Mouse (Mus musculus): ENCODE measurements around the gene Bysl. TPM values are rescaled to one million over a fixed set of nuclear protein-coding genes. Genes with fewer than 3 reads are reported as not detected.
A peak's percentile ranks its signal among the peaks of the same experiment; 100 is the strongest.
"Not testable (repeated sequence)": the region's sequence is repeated elsewhere in the genome, so short reads cannot be mapped to it uniquely, and the experiment has no call there.

The Bysl gene
- polyA plus RNA-seq (2015; fragmentation: Nextera tagmentation; extraction: Ambion mirVana): 7.7 and 8.2 TPM in 2 replicates

DNA sequence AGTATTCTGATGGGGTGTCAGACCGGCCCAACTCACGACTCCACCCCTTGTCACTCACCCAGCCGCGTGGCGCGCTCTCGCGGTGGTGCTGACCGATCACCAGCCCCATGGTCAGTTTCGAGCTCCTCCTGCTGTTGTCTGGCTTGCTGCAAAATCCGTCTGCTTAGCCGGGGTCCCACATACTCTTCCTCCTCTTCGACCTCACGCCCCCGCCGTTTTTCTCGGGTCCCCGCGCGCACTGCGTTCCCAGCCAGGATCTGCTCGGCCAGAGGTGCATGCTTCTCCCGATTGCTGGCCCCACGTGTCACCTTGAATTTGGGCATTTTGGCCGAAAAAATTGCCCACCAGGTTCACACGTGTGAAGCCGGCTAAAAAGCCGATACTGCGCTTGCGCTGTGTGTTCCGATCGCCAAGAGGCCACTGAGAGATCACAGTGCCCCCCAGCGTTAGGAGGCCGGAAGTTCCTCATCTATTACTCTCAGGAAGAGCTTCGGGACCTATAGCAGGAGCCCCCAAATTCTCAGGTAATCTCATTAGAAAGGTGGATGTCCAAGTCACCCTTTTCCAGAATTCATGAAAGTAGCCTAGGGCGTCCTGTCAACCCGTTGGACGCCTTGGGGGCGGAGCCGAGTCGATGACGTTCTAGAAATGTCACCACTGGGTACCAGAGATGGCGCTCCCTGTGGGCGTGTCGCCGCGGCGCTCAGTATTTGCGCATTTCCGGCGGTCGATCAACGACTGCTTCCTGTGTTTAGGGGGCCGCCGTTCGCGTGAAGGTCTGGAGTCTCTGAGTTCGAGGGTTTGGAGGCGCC is at the start of gene Bysl, which contains the start of the genes Med20 and Gm20517:
Bysl (minus strand) TSS at position 644 of the 812 bp plus-strand sequence.
Med20 (plus strand) TSS at position 734 of the 812 bp plus-strand sequence.
Gm20517 (plus strand) TSS at position 741 of the 812 bp plus-strand sequence.
- H3K9me3 ChIP-seq (ENCODE audit: control insufficient read depth): no peaks in the 10 kb centered on the region
- peaks cover 6% of the 10 kb centered on the region; the same call in 1 of the 2 replicates for H3K4me1 ChIP-seq (replicated peaks; ENCODE audit: control insufficient read depth, insufficient read depth, low read length)
- peak; percentile 95 for ATAC-seq
- H3K27ac ChIP-seq (ENCODE audit: low read depth, low read length): peak within 1 kb of the TSS; percentile 50
- H3K4me2 ChIP-seq (replicated peaks; ENCODE audit: low read depth): peak within 1 kb of the TSS; percentile 92
- H3K36me3 ChIP-seq (ENCODE audit: control insufficient read depth, insufficient read depth): peaks cover 20% of the 10 kb centered on the region
- peak within 1 kb of the TSS; percentile 68 for H3K4me3 ChIP-seq (ENCODE audit: low read depth, low read length)
- H3K27me3 ChIP-seq (replicated peaks; ENCODE audit: control insufficient read depth, insufficient read depth, low read length): no peaks in the 10 kb centered on the region
- TF ChIP-seq CTCF (IDR thresholded peaks at IDR 0.05; ENCODE audit: low read depth): peak; percentile 89
- 0% methylated on average over 59 of the region's 59 CpGs for WGBS
- peak within 1 kb of the TSS; percentile 71 for H3K9ac ChIP-seq (ENCODE audit: low read depth, low read length)

- ATAC-seq: no peak
- H3K4me3 ChIP-seq (ENCODE audit: low read depth, low read length): no peak overlapping the region
- no peaks in the 10 kb centered on the region for H3K27me3 ChIP-seq (replicated peaks; ENCODE audit: control insufficient read depth, insufficient read depth, low read length)
- no peak overlapping the region for H3K4me2 ChIP-seq (replicated peaks; ENCODE audit: low read depth)
- H3K27ac ChIP-seq (ENCODE audit: low read depth, low read length): no peak overlapping the region
- no peaks in the 10 kb centered on the region; the same call in 1 of the 2 replicates for H3K36me3 ChIP-seq (ENCODE audit: control insufficient read depth, insufficient read depth)
- no peaks in the 10 kb centered on the region; the same call in 1 of the 2 replicates for H3K4me1 ChIP-seq (replicated peaks; ENCODE audit: control insufficient read depth, insufficient read depth, low read length)
- no peaks in the 10 kb centered on the region for H3K9me3 ChIP-seq (ENCODE audit: control insufficient read depth)
- no peak overlapping the region for H3K9ac ChIP-seq (ENCODE audit: low read depth, low read length)
- 51% methylated on average over 3 of the region's 3 CpGs for WGBS
- TF ChIP-seq CTCF (IDR thresholded peaks at IDR 0.05; ENCODE audit: low read depth): no peak
These were observed 47.5 kb upstream of the Bysl start for GRCm38 (mm10) chr17:47658741-47659243.

DNA sequence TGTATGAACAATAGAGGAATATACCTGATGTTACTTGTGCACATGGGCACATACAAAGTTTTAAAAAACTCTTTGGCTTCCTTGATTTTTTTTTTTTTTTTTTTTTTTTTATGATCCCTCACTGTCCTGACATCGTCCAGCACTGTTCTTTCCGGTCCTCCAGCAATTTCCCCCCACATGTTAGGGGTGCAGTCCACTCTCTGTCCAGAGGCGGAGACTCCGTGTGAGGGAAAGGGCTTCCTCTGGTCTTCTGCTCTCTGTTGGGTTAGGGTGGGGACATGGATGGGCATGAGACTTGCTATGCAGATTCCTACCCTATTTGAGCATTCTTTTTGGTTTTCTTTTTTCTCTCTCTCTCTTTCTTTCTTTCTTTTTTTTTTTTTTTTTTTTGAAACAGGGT is 46.6 kb upstream of the Bysl start:
- no peak overlapping the region for H3K4me2 ChIP-seq (replicated peaks; ENCODE audit: low read depth)
- no peak for TF ChIP-seq CTCF (IDR thresholded peaks at IDR 0.05; ENCODE audit: low read depth)
- no peak overlapping the region for H3K4me3 ChIP-seq (ENCODE audit: low read depth, low read length)
- H3K36me3 ChIP-seq (ENCODE audit: control insufficient read depth, insufficient read depth): peaks cover 5% of the 10 kb centered on the region; the same call in 1 of the 2 replicates
- no peaks in the 10 kb centered on the region for H3K9me3 ChIP-seq (ENCODE audit: control insufficient read depth)
- no peak for ATAC-seq
- H3K4me1 ChIP-seq (replicated peaks; ENCODE audit: control insufficient read depth, insufficient read depth, low read length): no peaks in the 10 kb centered on the region; the same call in 1 of the 2 replicates
- 68% methylated on average over 4 of the region's 4 CpGs for WGBS
- no peak overlapping the region for H3K9ac ChIP-seq (ENCODE audit: low read depth, low read length)
- no peak overlapping the region for H3K27ac ChIP-seq (ENCODE audit: low read depth, low read length)
- no peaks in the 10 kb centered on the region for H3K27me3 ChIP-seq (replicated peaks; ENCODE audit: control insufficient read depth, insufficient read depth, low read length)

- peaks cover 5% of the 10 kb centered on the region; the same call in 1 of the 2 replicates for H3K36me3 ChIP-seq (ENCODE audit: control insufficient read depth, insufficient read depth)
- no peaks in the 10 kb centered on the region for H3K27me3 ChIP-seq (replicated peaks; ENCODE audit: control insufficient read depth, insufficient read depth, low read length)
These were observed 44.4 kb upstream of the Bysl start for GRCm38 (mm10) chr17:47655697-47656096.

GRCm38 (mm10) chr17:47654346-47654745 is 43.1 kb upstream of the Bysl start:
- ATAC-seq: not testable (repeated sequence)
- WGBS: 89% methylated on average over 8 of the region's 8 CpGs

More at GRCm38 (mm10) chr17:47655697-47656096, 44.4 kb upstream of the Bysl start:
- H3K4me3 ChIP-seq (ENCODE audit: low read depth, low read length): no peak overlapping the region
- H3K27ac ChIP-seq (ENCODE audit: low read depth, low read length): no peak overlapping the region
- H3K4me2 ChIP-seq (replicated peaks; ENCODE audit: low read depth): no peak overlapping the region
- TF ChIP-seq CTCF (IDR thresholded peaks at IDR 0.05; ENCODE audit: low read depth): no peak
- no peak for ATAC-seq
- no peaks in the 10 kb centered on the region for H3K9me3 ChIP-seq (ENCODE audit: control insufficient read depth)
- no peak overlapping the region for H3K9ac ChIP-seq (ENCODE audit: low read depth, low read length)
- no peaks in the 10 kb centered on the region; the same call in 1 of the 2 replicates for H3K4me1 ChIP-seq (replicated peaks; ENCODE audit: control insufficient read depth, insufficient read depth, low read length)
- WGBS: 39% methylated on average over 5 of the region's 5 CpGs

DNA sequence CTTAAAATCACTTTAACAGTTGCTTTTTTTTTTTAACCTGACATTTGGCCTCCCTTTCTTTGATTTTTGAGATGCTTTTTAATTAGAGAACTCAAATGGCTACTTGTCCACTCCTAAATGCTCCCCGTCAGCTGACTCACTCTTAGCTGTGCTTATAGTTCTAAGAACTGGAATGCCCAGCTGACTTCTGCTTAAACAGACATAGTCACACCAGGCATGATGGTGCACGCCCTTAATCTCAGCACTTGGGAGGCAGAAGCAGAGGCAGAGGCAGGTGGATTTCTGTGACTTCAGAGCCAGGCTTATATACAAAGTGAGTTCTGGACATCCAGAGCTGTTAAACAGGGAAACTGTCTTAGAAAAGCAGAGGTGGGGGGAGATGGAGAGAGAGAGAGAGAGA is 40.7 kb upstream of the Bysl start:
- Histone ChIP-seq H3K9ac (ENCODE audit: low read depth, low read length) (no peak overlapping the region), H3K4me2 (replicated peaks; ENCODE audit: low read depth) (no peak overlapping the region), H3K4me1 (replicated peaks; ENCODE audit: control insufficient read depth, insufficient read depth, low read length) (no peaks in the 10 kb centered on the region; the same call in 1 of the 2 replicates), H3K36me3 (ENCODE audit: control insufficient read depth, insufficient read depth) (peaks cover 10% of the 10 kb centered on the region; the same call in 1 of the 2 replicates), H3K27ac (ENCODE audit: low read depth, low read length) (no peak overlapping the region), H3K27me3 (replicated peaks; ENCODE audit: control insufficient read depth, insufficient read depth, low read length) (no peaks in the 10 kb centered on the region), H3K4me3 (ENCODE audit: low read depth, low read length) (no peak overlapping the region), H3K9me3 (ENCODE audit: control insufficient read depth) (no peaks in the 10 kb centered on the region)
- WGBS: 90% methylated on average over 2 of the region's 2 CpGs
- ATAC-seq: no peak
- no peak for TF ChIP-seq CTCF (IDR thresholded peaks at IDR 0.05; ENCODE audit: low read depth)

More at GRCm38 (mm10) chr17:47654346-47654745, 43.1 kb upstream of the Bysl start:
- not testable (repeated sequence) for H3K36me3 ChIP-seq (ENCODE audit: control insufficient read depth, insufficient read depth); H3K4me1 ChIP-seq (replicated peaks; ENCODE audit: control insufficient read depth, insufficient read depth, low read length); H3K4me3 ChIP-seq (ENCODE audit: low read depth, low read length); H3K4me2 ChIP-seq (replicated peaks; ENCODE audit: low read depth); H3K9ac ChIP-seq (ENCODE audit: low read depth, low read length); H3K27me3 ChIP-seq (replicated peaks; ENCODE audit: control insufficient read depth, insufficient read depth, low read length); H3K27ac ChIP-seq (ENCODE audit: low read depth, low read length); H3K9me3 ChIP-seq (ENCODE audit: control insufficient read depth)
